Mouse (Mus musculus) right cerebral cortex, postnatal 10 days (tissue): Measurements from ENCODE around the gene Chd9.
A peak's percentile ranks its signal among the peaks of the same experiment; 100 is the strongest.

Source experiments
- DNase-seq, 2 experiments: peaks; one replicate each; pipeline ENCODE4 v3.0.0; 2021; ENCODE audit warnings: low spot score in 2 of 2

The Chd9 gene

GRCm38 (mm10) chr8:90828181-90828986 is at the start of gene Chd9:
Gene Chd9 (plus strand): TSS chr8:90828352.
- DNase-seq = peak; percentile 96 to 97

- DNase-seq = no peak
Observed at GRCm38 (mm10) chr8:90791616-90792015, 36.5 kb upstream of the Chd9 start.

GRCm38 (mm10) chr8:90793710-90794109 is 34.4 kb upstream of the Chd9 start:
- peak; percentile 87 to 91 for DNase-seq

- DNase-seq = peak in 1 of 2 experiments; percentile 54
Observed at GRCm38 (mm10) chr8:90794990-90795861, 32.9 kb upstream of the Chd9 start.

GRCm38 (mm10) chr8:90799473-90799872 is 28.7 kb upstream of the Chd9 start:
- no peak for DNase-seq

- DNase-seq = no peak
Observed at GRCm38 (mm10) chr8:90813602-90814320, 14.4 kb upstream of the Chd9 start.

- DNase-seq = no peak
Observed at GRCm38 (mm10) chr8:90816061-90816882, 11.9 kb upstream of the Chd9 start.

- no peak for DNase-seq
Observed at GRCm38 (mm10) chr8:90817293-90817692, 10.9 kb upstream of the Chd9 start, which contains the start of gene Gm19935. Gene Gm19935 (minus strand): TSS chr8:90817393.

GRCm38 (mm10) chr8:90819561-90820320 is 8.4 kb upstream of the Chd9 start:
- DNase-seq = no peak

GRCm38 (mm10) chr8:90820321-90820696 is 7.8 kb upstream of the Chd9 start:
- no peak for DNase-seq

- DNase-seq = peak in 1 of 2 experiments; percentile 27
Observed at GRCm38 (mm10) chr8:90822443-90822842, 5.7 kb upstream of the Chd9 start.

- DNase-seq = no peak
Observed at GRCm38 (mm10) chr8:90825459-90825871, 2.7 kb upstream of the Chd9 start.

GRCm38 (mm10) chr8:90828987-90829740 is 1.0 kb downstream of the Chd9 start:
- peak; percentile 43 to 57 for DNase-seq

GRCm38 (mm10) chr8:90829825-90830224 is 1.7 kb downstream of the Chd9 start:
- DNase-seq = no peak

GRCm38 (mm10) chr8:90830980-90831379 is 2.8 kb downstream of the Chd9 start:
- DNase-seq = no peak

- no peak for DNase-seq
Observed at GRCm38 (mm10) chr8:90832576-90833289, 4.6 kb downstream of the Chd9 start.

- DNase-seq = no peak
Observed at GRCm38 (mm10) chr8:90833628-90834320, 5.6 kb downstream of the Chd9 start.

- DNase-seq = no peak
Observed at GRCm38 (mm10) chr8:90834321-90834672, 6.1 kb downstream of the Chd9 start.
